Mouse (Mus musculus) telencephalon, adult 2 months (tissue): ENCODE data around the gene Adsl.
A peak's percentile ranks its signal among the peaks of the same experiment; 100 is the strongest.

Source experiments
- DNase-seq: peaks from one replicate; pipeline ENCODE4 v3.0.0-alpha.2; 2011; ENCODE audit warnings: low read depth, low spot score

Adsl gene

DNA sequence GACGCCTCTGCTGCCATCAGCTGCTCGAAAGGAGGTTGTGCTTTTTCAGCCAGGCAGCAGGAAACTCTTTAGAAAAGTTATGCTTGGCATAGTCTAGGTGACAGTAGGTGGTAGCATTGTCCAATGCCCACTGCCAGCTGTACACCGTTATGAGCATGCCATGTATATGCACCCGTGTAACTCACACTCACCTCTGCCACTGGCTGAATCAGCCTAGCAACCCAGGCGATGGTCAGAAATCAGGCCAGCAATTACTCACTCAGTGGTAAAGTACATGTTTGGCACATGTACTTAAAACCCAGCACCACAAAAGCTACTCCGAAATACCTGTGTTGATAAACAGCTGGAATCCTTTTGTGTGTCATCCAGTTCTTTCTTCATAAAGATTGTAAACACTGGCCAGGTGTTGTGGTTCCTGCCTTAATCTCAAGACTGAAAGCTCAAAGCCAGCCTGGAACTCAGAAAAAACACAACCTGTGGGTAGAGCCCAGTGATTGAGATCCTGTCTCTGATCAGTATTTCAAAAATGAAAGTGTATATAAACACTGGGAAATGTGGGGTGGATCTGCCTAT, 6.7 kb upstream of the Adsl start:
- no peak for DNase-seq

GRCm38 (mm10) chr15:80945851-80946250, 2.4 kb upstream of the Adsl start:
- peak; percentile 18 for DNase-seq

DNA sequence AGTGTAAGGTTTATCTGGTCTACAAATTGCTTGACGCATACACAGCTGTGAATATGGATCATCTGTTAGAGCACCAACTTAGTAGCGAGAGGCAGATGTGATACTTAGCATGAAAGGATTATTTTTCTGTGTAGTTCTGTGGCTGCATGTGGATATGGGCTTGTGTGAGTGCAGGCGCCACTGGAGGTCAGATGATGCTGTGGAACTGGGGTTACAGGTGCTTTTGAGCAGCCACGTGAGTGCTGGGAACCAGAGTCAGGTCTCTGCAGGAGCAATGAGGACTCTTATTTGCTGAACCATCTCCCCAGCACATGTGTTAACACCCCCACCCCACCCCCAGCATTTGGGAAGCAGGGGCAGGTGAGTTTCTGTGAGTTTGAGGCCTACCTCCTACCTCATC, 1.1 kb downstream of the Adsl start:
- no peak for DNase-seq

GRCm38 (mm10) chr15:80950055-80950454, 1.8 kb downstream of the Adsl start:
- DNase-seq = peak; percentile 18

DNA sequence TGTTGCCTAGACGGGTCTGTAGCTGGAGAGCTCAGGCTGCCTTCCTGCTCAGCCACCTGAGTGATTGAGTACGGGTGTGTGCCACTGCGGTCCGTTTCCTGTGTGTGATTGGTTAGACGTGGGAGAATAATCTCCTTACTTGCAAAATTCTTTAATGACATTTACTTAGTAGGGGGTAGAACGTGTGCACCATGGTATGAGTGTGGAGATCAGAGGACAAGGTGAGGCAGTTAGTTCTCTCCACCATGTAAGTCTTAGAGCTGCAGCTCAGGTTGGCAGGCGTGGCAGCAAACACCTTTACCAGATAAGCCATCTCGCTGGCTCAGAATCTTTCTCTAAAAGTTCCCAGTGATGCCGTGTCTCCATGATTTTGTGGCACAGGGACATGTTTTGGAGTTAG, 5.7 kb downstream of the Adsl start:
- DNase-seq = no peak

DNA sequence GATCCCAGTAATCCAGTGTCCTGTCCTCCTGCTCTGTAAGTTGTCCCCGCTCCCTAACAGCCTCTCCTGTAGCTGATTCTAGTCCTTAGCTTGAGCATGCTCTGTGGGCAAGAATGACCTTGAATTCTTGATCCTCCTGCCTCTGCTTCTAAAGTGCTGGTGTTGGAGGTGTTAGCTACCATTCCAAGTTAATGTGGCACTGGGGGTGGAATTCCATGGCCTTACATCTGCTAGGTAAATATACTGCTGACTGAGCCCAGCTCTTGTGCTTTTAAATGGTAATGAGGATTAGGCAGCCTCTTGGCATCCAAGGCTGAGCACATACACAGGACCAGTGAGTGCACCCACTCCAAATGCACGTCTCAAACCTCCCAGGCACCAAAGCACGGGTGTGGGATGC, 6.6 kb downstream of the Adsl start:
- DNase-seq = peak; percentile 19

GRCm38 (mm10) chr15:80955836-80956438, 7.6 kb downstream of the Adsl start:
- DNase-seq = peak; percentile 51

DNA sequence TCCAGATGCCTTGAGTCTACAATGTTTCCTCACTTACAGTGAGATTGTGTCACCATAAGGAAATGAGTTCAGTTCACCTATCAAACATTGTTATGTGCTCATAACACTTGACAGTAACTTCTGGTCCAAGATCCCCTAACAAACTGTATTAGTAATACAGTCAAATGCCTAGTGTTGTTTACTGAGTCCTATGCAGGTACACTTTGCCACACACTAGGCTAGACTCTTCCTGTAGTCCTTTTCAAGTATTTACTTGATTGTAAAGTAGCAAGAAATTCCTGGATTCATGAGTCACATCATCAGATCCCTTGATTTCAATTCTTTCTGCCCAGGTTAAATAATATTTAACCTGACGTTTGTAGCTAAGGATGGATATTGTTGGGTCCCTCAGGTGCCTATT, 21.1 kb downstream of the Adsl start:
- no peak for DNase-seq

GRCm38 (mm10) chr15:80974311-80974710, 26.0 kb downstream of the Adsl start:
- no peak for DNase-seq

DNA sequence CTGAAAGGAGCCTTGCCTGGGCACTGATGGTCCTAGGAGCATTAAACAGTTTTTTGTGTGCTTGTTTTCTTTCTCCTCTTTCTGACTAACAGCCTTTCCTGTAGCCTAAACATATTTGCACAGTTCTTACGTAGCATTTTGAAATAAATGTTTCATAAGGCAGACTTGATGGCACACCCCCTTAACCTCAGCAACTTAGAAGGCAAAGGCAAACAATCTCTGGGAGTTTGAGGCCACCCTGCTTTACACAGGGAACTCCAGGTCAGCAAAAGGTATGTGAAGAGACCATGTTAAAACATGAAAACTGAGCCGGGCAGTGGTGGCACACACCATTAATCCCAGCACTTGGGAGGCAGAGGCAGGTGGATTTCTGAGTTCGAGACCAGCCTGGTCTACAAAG, 27.4 kb downstream of the Adsl start:
- DNase-seq = no peak

DNA sequence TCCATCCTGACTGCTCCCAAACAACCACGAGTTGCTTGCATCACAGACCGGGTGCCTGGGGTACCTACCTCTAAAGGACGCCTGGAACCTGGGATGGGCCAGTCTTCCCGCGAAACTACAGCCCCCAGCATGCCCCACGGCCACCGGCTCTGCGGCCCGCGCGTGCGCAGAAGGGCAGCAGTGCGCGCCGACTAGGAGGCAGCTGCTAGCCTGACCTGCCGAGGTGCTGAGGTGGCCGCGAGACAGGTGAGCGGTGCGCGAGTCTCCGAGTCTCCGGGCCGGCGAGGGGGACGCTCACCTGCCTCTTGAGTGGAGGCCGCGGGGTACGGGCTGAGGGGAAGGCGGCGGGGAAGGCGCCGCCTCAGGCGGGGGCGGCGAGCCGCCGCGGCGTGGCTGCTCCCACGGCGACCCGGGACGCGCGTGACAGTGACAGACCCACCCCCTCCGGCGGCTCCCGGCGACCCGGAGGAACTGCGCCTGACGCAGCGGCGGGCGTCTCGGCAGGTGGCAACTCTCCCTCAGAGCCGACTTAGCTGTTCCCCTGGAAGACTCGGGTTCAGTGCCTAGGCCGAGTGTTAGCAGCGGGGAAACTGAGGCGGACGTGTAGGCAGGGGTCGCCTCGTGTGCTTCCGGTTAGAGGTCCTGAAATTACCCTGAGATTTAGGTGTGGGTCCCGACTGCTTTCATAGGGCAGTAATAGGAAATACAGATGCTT, 29.5 kb downstream of the Adsl start, which contains the start of gene Sgsm3:
Gene Sgsm3 (plus strand): TSS at position 146 of the 715 bp plus-strand sequence.
- DNase-seq = peak; percentile 71

GRCm38 (mm10) chr15:80979611-80980010, 31.3 kb downstream of the Adsl start:
- DNase-seq = no peak

- DNase-seq = no peak
These were observed 32.9 kb downstream of the Adsl start for GRCm38 (mm10) chr15:80981176-80981575.

DNA sequence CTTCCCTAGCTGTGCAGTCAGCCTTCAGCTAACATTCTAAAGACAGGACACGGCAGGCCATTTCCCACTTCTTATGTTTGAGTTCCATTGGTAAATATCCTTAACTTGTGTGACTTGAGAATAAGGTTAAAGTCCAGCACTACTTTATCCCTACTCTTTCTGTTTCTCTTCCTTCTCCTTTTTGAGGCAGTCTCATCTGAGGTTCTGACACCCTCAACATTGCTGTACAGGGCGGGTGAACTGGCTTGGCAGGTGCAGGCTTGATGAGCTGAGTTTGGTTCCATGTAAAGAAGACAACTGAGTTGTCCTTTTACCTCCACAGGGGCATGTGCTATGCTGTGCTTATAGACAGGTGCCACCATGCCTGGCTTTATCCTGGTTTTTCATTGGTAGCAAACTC, 35.0 kb downstream of the Adsl start:
- no peak for DNase-seq

- DNase-seq = no peak
These were observed 40.0 kb downstream of the Adsl start for GRCm38 (mm10) chr15:80988331-80988730.

GRCm38 (mm10) chr15:80989712-80990111, 41.4 kb downstream of the Adsl start:
- DNase-seq = no peak

DNA sequence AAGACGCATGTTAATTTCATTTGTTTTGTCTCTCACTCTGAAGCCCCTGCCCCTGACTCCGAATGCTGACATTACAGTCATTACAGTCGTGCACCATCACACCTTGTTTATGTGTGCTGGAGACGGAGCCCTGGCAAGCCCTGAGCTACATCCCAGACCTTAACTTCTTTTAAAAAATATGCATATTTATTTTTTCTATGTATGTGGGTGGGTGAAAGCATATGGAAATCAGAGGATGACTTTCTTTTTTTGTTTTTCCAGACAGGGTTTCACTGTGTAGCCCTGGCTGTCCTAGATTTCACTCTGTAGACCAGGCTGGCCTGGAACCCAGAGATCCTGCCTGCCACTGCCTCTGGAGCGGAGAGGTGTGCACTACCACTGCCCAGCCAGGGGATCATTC, 46.7 kb downstream of the Adsl start:
- DNase-seq = no peak

DNA sequence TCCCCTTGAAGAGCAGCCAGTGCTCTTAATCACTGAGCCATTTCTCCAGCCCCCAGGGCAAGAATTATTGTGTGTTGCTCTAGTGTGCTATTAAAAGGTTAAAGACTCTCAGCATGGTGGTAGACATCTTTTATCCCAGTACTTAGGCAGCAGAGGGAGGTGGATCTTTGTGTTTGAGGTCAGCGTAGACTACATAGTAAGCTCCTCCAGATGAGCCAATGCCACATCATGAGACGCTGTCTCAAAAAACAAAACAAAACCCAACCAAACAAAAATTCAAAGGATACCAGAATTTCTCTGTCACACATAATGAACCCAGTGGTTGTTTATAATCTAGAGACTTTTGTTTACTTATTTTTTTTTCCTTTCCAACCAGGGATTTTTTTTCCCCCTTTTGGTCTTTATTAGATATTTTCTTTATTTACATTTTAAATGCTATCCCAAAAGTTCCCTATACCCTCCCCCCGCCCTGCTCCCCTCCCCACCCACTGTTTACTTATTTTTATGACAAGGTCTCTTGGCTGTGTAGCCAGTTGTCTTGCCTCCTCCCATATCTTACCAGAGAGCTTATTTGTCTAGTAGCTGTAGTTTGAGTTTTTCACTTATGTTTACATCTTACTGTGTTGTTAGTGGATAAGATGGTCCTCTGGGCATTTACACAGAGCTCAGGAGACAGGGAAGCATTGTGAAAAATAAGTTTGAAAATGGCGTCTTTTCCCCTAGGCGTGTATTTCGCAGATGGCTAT, 48.0 kb downstream of the Adsl start:
- DNase-seq = no peak

- no peak for DNase-seq
These were observed 48.8 kb downstream of the Adsl start for GRCm38 (mm10) chr15:80997077-80997476.

DNA sequence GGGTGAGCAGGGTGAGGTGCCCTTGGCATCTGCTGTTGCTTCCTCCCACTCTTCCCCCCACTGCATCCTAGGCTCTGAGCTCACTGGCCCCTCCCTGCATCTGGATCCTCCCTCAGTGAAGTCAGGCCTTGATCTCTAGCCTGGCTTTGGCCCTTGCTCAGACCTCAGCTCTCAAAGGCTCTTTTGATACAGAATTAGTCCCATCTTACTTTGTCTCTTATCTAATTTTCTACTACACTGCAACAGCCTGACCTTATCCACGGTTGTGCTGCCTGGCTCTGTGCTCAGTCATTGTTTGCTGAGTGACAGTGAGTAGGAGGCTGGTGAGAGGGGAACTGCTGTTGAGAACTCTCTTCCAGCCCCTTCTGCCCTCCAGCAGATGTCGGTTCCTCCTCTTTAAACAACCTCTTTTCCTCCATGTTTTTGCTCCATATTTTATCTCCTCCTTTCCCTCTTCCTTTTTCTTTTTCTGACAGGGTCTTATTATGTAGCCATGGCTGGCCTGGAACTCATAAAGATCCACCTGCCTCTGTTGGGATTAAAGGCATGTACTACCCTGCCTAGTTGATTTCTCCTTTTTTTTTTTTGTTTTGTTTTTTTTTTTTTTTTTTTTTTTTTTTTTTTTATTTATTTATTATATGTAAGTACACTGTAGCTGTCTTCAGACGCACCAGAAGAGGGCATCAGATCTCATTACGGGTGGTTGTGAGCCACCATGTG, 52.3 kb downstream of the Adsl start:
- DNase-seq = no peak

- no peak for DNase-seq
These were observed 57.9 kb downstream of the Adsl start for GRCm38 (mm10) chr15:81006127-81006735.
